Mouse (Mus musculus) fibroblast of lung, adult 2 months (primary cell): ENCODE data around the gene Gm5269.
A peak's percentile ranks its signal among the peaks of the same experiment; 100 is the strongest.

Source experiments
- DNase-seq: peaks from one replicate; pipeline ENCODE4 v3.0.0-alpha.2; 2011; ENCODE audit warnings: low read depth

Gene Gm5269

DNA sequence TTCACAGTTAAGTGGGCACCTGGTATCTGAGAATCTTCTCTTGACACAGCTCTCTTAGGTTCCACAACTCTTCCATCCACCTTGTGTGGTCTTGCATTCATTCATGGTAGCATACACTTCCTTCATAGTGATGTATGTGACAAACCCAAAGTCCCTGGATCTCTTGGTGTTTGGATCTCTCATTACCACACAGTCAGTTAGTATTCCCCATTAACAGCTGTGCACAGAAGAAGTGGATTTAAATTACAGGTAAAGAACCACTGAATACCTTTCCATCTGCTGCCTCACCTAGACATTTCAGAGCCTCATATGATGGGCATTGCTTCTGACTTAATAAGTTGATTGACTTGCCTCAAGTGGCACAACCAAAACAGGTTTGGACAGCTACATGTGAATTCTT, at the start of gene Gm5269:
Gene Gm5269, minus strand, starts transcription at position 101 of the 400 bp plus-strand sequence.
- DNase-seq = no peak

DNA sequence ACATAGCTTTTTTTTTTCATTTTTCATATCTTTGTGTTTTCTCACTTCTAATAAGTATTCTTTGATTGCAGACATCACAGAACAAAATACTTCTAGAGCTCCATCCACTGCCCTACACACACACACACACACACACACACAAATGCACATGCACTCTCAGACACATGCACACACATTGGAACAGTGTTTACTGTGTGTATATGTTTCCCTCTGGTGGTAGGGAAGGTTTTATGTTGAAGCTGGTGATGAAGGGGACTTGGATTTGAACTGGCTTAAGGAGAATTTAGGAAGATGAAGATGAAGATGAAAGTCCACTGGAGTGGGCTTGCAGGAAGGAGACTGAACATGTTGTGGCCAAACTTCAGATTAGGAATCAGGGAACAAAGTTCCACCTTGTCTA, 41.1 kb upstream of the Gm5269 start:
- no peak for DNase-seq

DNA sequence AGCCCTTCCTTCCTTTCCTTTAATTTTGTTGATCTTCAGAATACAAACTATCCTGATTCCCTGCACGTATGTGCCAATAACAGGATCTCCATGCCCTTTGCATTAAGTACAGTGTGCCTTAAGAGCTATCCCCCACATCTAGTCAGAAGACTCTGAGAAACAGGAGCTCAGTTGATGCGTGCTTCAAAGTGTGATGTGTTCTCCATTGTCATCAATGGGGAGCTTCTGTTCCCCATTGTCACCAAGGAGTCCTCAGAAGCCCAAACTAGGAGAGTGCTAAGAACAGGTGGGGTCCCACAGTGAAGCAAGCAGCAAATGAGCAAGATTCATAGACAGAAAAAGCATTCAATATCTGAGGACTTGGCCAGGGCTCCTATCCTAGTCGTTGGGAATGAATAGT, 36.8 kb upstream of the Gm5269 start:
- DNase-seq = no peak

DNA sequence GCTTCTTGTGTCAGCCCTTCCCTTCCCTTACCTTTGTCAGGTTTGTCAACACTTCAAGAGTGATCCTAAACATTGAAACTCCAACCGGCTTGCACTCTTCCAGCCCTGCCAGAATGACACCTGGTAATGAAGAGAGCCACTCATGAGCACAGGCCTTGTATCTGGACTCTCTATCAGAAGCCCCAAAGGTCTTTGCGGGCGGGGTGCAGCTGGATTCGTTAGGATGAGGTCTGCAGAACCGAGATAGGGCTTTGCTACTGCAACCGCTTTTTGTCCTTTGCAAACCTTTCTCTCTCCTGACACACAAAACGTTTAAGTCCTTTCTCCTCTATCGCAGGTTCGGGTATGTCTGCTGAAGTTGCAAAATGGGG, 36.3 kb upstream of the Gm5269 start, which contains the start of gene Slc40a1:
Gene Slc40a1, minus strand, starts transcription at position 131 of the 371 bp plus-strand sequence.
- DNase-seq = no peak

DNA sequence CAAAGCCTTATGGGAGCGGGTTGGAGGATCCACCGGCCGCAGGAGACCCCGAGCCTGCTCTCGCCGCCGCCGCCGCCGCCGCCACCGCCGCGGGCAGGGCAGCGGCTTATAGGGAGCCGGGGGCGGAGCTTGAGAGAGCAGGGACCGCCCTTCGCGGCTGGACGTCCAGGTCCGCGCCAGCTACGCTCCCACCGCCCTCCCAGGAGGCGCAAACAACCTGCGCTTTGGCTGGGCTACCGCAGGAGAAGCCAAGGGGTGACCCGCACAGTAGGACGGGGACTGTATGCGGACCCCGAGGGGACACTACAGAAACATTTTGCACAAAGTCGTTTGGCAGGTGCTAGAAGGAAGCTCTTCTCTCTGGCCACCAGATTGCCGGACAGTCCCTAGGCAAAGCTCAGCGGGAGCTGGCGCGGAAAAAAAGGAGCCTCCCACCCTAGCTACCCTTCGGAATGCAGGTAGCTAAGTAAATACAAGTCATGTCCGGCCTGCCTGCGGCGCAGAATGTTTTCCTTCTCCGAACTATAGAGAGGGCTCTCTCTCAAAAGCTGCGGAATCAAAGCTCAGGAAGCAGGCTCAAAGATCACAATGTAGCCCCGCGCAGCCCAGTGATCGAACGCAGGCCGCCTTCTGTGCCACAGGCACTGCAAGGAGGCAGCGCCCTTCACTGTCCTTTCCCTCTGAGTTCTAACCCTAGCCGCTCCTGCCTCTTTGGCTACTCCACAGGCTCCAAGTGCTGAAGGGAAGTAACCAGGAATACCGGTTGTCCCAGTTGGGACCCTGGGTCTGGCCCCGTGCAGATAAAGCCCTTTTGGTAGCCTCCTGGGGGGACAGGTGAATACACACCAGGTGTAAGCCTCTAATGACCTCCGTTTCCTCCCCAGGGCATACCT, 35.7 kb upstream of the Gm5269 start:
- DNase-seq = peak; percentile 28

DNA sequence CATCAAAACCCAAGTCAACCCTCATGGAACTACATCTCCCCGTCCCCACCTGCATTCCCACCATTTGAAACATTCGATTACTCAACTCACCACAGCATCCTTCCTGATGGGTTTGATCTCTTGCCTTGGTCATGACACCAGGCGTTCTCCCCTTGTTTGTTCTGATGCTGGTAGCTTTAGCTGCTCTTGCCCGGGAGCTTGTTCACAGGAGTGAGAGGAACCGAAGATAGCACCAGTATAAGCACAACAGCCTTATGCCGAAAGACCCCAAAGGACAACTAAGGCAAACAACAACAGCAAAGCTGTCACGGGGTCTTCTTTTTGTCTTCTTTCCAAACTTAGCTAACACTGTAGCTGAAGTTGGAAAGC, 35.0 kb upstream of the Gm5269 start:
- DNase-seq = no peak

DNA sequence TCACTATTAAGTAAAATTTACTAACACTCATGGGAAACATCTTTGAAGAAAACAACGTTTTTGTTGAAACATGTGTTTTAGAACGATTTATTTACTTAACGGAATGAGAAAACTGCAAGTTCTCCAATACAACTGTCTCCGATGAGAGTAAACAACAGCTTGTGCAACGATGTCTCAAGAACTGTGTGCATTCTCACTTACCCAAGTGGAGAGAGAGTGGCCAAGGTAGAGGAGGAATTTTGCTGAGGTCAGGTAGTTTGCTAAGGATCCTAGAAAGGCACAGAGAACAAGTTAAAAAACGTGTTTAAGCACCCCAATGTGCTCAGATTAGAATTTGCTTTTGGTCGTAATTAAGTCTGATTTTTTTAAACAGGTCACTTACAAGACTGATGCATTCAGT, 34.4 kb upstream of the Gm5269 start:
- DNase-seq = no peak

DNA sequence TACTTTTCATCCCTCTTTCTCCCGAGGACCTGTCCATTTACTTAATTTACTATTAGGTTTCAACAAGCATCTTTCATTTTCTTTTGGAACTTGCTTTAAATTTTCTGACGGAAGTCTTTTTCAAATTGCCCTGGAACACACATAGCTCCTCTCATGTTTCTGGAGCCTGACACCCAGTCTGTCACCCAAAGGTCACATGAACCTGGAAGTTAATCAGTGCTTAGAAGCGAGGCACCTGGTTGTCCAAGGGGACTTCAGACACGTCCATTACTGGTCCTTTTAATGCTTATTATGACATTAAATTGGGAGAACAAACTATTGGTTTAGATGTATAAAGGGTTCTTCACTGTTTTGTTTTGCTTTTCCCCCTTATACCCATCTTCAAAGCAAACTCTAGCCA, 33.2 kb upstream of the Gm5269 start:
- DNase-seq = no peak

DNA sequence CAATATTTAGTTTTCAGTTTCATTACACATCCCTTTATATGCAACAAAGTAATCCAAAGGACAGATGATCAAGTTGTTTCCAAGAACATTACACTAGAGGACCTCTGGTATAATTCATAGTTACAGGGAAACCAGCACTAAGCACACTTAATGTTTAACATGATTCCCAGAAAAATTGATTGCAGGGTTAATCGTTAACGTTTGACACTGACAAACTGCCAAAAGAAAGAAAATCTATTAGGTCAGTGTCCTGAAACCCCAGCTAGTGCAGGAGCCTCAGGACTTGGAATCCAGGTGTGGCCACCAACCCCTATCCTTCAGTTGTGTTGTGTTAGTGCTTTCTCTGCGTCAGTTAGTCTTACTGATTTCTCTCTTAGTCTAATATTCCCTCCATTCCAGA, 30.6 kb upstream of the Gm5269 start:
- no peak for DNase-seq

DNA sequence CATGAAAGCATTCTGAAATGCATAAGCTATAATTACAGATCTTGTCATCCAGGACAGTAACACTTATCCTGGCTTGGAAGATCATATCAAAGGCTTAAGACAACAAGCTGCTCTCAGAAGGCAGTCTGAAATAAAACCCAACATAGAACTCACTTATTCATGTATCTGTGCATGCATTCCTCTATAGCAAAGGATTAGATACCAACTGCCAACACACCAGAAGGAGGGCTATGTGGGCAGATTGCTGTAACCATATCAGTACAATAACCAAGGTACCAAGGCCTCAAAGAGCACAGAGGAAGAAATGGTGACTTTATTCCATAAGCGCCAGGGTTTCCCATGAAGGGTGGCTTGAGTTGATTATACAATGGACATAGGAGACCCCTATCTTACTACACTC, 29.7 kb upstream of the Gm5269 start:
- no peak for DNase-seq

DNA sequence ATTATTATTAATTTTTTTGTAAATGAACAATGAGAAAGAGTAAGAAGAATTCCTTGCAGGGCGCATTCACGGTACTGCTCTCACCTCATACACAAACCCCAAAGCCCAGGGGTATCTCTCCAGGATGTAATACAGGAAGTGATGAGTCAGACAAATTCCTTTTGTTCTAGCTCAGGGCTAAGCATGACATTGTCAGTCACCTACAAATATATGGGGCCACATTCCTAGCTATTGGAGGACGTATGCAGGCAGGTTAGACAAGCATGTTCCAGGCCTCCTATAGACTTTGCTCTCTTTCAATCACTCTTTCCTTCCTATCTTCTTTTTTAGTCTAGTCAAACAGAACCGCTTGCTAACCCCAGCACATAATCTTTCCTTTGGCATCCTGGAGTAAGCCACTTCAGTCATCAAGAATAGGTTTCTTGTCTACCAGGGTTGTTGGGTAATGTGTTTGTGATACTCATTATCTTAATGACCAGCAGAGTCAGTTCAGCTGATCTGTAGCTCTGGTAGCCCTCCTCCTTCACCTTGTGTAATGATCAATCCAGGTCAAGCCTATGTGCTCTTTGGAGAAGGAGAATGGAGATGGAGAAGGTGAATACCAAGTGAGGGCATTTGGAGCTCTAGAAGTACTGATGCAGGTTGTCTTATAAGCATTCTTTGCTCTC, 27.2 kb upstream of the Gm5269 start:
- no peak for DNase-seq

DNA sequence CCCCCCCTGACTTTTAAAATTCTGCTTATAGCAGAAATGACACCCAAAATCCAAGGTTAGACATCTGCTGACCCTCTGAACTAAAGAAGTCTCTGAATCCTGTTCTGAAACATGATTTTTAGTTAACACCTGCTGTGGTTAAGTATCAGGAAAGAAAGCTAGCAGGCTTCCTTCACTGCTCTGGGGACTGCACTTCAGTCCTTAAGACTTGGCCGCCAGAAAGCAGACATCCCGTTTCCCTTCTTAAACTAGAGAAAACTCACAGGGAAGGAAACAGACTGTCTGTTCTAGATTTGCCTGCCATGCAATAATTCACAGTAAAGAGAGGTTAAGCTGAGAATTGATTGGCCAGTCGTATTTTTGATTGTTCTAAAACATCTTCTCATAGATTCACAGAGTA, 26.1 kb upstream of the Gm5269 start:
- DNase-seq = no peak

DNA sequence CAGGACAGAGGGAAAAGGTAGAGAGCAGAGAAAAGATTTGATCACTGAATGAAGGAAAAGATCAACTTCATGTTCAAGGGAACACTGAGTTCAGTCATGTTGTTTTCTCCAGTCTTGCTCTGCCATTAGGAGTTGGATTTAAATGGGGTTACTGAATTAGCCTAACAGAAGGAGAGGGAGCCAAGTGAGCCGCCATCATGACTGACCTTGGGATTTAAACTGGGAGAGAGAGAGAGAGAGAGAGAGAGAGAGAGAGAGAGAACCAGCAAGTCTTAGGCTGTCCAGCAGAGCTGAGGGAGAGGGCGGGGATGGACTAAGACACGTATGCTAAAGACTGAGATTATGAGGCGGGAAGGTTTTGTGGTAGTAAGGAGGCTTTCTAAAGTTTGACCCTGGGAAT, 24.2 kb upstream of the Gm5269 start:
- no peak for DNase-seq

DNA sequence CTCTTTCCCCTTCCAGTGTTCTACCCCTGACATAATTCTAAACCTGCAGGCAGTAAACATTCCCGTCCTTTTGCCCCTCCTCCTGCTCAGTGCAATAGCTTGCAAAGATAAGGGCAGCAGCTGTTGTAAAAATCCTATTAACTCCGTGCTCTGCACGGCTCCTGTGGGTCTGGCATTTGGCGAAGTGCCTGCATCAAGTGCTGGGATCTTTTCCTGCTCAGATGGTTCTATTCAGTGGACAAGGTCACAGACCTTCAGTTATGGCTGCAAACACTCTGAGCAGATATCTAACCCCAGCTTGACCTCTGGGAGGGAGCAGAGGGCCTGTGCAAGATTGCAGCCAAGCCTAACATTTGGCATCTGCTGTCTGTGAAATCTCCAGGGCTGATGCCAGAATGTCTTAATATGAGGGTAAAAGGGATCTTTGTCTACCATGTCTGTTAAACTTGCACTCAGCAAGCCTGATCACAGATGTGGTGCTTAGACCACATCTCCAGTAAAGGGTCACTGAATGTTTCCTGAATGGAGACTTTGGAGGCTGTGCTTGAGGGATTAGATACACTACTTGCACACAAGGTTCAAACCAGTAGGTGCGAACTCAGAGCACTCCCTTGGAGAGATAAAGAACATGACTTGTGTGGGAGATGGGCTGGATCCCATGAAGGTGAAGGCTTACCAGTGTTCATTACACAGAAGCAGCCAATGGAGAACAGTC, 15.2 kb upstream of the Gm5269 start:
- peak; percentile 27 for DNase-seq

DNA sequence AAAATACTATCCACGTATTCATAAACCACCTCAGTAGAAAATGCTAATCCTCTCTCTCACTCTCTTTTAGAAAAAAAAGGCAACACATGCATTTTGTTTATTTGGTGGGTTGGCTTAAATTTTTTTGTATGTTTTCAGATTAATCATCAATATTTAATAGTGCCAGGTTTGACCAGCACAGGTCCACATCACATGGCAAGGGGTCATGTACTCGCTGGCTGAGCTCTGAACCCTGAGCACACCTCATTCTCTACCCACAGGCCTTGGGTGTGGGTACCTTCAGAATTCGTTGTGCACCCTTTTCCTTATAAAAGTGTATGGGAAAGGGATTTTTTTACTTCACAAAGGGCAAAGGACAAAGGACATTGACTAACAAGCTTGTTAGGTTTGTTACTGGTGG, 14.1 kb upstream of the Gm5269 start:
- no peak for DNase-seq

DNA sequence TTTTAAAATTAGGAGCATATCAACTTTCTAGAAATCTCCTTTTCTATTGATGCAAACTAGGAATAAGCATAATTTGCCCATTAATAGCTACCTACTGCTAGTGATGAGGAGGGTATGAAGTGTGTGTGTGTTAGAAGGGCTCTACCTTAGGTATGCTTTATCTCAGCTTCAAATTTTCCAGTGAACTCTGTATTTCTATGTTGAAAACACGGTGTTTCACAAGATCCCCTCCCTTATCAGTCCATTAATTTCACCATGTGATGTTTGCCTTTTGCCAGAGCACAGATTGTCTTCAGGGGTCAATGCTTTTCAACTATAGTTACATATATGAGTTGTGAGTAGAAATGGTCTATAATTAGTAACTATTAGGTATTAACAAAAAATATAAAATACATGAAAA, 8.0 kb upstream of the Gm5269 start:
- DNase-seq = no peak

DNA sequence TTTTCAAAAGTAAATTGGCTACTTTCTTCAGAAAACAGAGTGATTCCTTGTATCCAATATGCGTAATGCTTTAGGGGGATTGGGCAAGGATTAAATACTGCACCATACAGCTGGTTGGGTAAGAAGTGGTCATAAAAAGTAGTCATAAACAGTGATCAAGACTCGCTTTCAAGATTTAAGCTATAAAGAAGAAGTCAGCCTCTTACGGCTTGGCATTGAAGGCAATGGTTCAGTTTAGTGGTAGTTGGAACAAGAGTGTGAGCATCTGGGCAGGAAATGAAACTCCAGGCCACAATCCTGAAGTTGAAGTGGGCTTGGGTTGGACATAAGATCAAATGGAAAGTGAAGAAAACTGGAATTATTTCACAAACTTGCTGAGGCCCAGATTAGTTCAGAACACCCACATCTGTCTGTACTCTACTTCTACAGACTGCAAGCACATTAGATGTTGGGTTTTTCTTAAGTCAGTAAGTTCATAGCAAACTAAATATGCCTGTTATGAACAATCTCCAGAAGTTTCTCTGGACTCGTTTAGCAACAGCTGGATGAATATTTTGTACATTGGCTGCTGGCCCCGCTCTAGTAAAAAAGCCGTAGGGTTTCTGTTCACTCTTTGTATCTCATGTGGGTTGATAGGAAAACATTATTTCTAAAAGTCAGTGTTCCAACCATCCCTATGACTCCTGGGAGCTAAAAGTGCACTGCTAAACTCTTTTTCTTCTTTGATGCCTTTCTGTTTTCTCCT, 4.3 kb upstream of the Gm5269 start:
- peak; percentile 26 for DNase-seq

DNA sequence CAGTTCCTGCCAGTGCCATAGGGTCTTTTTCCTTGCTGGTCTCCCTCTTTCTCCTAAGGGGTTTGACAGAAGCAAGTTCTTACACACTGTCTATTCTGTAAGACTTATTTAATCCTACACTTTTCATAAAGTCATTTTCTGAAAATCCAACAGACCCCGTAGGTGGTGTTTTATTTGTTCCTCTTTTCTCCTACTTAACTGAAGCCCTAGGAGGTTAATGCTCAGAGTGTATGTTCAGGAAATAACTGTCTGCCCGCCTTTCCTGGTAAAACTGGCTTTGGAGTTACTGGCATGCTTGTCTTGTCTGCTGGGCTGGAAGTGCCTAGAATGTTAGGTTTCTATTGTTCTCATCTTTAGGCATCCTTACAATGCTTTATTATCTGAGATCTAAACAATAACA, 1.9 kb upstream of the Gm5269 start:
- DNase-seq = no peak

DNA sequence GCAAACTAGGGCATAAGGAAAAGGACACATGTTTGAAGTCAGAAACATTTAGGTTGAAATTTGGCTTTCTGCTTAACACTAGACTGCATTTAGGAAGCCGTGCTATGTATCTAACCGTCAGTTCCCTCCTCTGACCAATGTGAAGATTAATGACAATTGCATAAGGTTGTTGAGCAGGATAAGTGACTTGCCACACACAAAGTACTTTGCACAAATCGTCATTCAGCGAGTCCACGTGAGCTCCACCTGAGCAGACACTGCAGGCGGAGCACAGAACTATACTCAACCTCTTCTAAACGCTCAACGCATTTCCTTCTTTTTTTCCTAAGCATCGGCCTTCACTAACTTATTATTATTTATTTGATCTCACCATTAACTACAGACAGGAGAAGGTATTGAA, 3.3 kb downstream of the Gm5269 start:
- DNase-seq = no peak

DNA sequence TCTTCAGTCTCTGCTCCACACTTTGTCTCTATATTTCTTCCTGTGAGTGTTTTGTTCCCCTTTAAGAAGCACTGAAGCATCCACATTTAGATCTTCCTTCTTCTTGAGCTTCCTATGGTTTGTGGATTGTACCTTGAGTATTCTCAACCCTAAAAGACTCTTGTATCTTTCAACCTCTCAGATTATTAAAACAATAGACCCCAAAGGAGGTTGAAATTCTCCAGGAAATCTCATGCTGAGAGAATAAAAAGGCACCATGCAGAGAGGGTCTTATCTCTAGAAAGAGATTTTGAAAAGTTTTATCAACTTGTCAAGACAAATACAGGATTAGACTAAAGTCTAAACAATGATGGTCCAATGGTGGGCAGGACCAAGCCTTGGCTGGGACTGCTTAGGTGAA, 6.7 kb downstream of the Gm5269 start:
- DNase-seq = no peak

DNA sequence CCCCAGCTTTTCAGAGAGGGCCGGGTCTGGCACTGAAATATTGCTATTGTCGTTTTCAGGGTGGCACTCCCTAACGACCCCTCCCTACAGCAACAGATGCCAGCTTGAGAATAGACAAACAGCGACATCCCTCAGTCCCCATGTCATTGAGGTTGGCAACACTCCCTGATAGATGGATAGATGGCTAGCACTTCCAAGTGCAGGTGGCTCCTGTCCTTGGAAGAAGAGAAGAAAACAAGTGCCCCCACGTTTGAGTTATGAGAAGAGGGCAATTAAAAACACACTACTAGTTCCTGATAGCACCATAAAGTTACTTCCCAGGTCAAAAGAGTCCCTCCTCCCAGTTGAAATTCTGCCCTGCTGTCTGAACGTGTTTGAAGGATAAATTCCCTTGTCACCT, 8.0 kb downstream of the Gm5269 start:
- no peak for DNase-seq

DNA sequence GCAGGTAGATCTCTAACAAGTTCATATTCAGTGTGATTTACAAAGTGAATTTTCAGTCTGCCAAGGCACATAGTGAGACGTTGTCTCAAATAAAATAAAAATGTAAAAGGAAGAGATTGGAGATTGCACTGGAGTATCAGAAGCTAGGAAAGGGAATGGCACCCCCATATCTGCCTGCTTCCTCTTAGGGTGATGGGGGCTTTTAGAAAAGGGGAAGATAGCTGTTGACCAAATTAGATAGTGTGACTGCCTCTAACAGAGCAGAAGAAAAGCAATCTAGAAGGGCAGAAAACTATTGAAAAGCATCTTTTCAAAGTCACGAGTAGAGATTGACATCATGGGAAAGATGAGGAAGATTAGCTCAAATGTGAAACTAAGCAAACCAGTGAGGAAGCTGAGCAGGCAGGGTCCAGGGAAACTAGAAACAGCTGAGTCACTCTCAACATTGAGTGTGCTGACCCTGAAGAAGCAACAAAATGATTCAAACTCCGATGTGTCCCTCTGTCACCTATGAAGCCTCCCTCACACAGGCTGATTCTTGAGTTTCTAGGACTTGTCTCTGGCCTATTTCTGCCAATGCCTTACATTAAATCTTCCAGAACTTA, 8.7 kb downstream of the Gm5269 start:
- no peak for DNase-seq
